Mouse (Mus musculus): ENCODE measurements around the gene Fam83b. TPM values are rescaled to one million over a fixed set of nuclear protein-coding genes. Genes with fewer than 3 reads are reported as not detected.

Gene Fam83b
- polyA plus RNA-seq (2015; fragmentation: Nextera tagmentation; extraction: Ambion mirVana), result 0.04 and 0.08 TPM in 2 replicates

- peak; percentile 55 for ATAC-seq
- H3K36me3 ChIP-seq (ENCODE audit: control insufficient read depth, insufficient read depth, low read length), result no peaks in the 10 kb centered on the region
- WGBS, result 5% methylated on average over 33 of the region's 40 CpGs
- H3K27ac ChIP-seq (ENCODE audit: low read depth, low read length), result no peak within 1 kb of the TSS
- no peaks in the 10 kb centered on the region; the same call in 1 of the 2 replicates for H3K27me3 ChIP-seq (replicated peaks; ENCODE audit: control insufficient read depth, insufficient read depth, low read length)
- H3K4me1 ChIP-seq (ENCODE audit: control insufficient read depth, insufficient read depth, low read depth, low read length), result peaks cover 4% of the 10 kb centered on the region
- peak within 1 kb of the TSS; percentile 100 for H3K4me2 ChIP-seq (ENCODE audit: low read length)
- peak within 1 kb of the TSS; percentile 67 for H3K4me3 ChIP-seq (ENCODE audit: low read length)
- H3K9ac ChIP-seq (ENCODE audit: low read depth, low read length), result peak within 1 kb of the TSS; percentile 65
- no peaks in the 10 kb centered on the region for H3K9me3 ChIP-seq (ENCODE audit: control insufficient read depth, low read length)
These were observed at the start of gene Fam83b for GRCm38 (mm10) chr9:76566515-76567280. Fam83b (minus strand) TSS chr9:76567116.

DNA sequence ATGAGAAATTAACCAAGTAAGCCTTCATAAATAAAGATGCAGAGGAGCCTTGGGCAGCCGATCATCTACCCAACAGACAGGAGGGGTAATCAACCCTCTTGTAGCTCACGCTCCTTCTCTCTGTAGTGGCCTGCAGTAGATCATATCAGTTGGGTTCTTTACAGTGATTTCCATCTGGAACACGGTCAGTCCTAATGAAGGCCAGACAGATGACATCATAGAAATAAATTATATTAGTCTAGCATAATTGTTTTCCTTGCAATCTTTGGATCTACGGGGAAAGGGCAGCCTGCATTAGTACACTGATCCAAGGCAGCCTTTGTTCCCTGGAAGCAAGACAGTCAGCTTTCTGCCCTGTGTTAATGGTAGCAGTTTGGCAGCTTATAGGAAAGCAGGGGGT lies 47.2 kb upstream of the Fam83b start:
- H3K9me3 ChIP-seq (ENCODE audit: control insufficient read depth, low read length), result no peaks in the 10 kb centered on the region
- no peak overlapping the region for H3K4me2 ChIP-seq (ENCODE audit: low read length)
- no peaks in the 10 kb centered on the region for H3K36me3 ChIP-seq (ENCODE audit: control insufficient read depth, insufficient read depth, low read length)
- no peak for ATAC-seq
- H3K9ac ChIP-seq (ENCODE audit: low read depth, low read length), result no peak overlapping the region
- no peak overlapping the region for H3K27ac ChIP-seq (ENCODE audit: low read depth, low read length)
- no peak overlapping the region for H3K4me3 ChIP-seq (ENCODE audit: low read length)
- WGBS, result 85% methylated on average over 4 of the region's 4 CpGs
- no peaks in the 10 kb centered on the region for H3K27me3 ChIP-seq (replicated peaks; ENCODE audit: control insufficient read depth, insufficient read depth, low read length)
- no peaks in the 10 kb centered on the region for H3K4me1 ChIP-seq (ENCODE audit: control insufficient read depth, insufficient read depth, low read depth, low read length)

- no peak overlapping the region for H3K4me3 ChIP-seq (ENCODE audit: low read length)
- H3K4me2 ChIP-seq (ENCODE audit: low read length), result no peak overlapping the region
- no peaks in the 10 kb centered on the region for H3K9me3 ChIP-seq (ENCODE audit: control insufficient read depth, low read length)
- no peak overlapping the region for H3K9ac ChIP-seq (ENCODE audit: low read depth, low read length)
- no peaks in the 10 kb centered on the region for H3K36me3 ChIP-seq (ENCODE audit: control insufficient read depth, insufficient read depth, low read length)
- H3K4me1 ChIP-seq (ENCODE audit: control insufficient read depth, insufficient read depth, low read depth, low read length), result no peaks in the 10 kb centered on the region
- ATAC-seq, result no peak
- no peaks in the 10 kb centered on the region for H3K27me3 ChIP-seq (replicated peaks; ENCODE audit: control insufficient read depth, insufficient read depth, low read length)
- WGBS, result 73% methylated on average over 5 of the region's 5 CpGs
- H3K27ac ChIP-seq (ENCODE audit: low read depth, low read length), result no peak overlapping the region
These were observed 36.8 kb upstream of the Fam83b start for GRCm38 (mm10) chr9:76603744-76604143.

DNA sequence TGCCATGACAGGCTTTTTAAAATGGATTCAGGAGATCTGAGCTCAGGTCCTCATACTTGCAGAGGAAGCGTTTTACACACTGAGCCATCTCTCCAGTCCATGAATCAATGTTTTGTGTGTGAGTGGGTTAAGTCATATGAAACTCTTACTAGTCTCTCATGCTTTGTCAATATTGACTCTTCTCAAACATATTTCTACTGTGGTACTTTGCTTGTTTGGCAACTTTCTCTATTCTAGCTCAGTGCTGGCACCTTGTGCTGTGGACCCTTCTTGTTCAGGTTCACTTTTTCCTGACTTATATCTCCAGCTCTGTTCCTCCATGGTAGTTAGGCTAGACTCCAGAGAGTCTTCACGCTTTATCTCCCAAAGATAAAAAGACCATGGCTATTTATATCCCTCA lies 36.0 kb upstream of the Fam83b start:
- no peak for ATAC-seq
- H3K9ac ChIP-seq (ENCODE audit: low read depth, low read length), result no peak overlapping the region
- no peak overlapping the region for H3K4me3 ChIP-seq (ENCODE audit: low read length)
- H3K4me2 ChIP-seq (ENCODE audit: low read length), result no peak overlapping the region
- H3K36me3 ChIP-seq (ENCODE audit: control insufficient read depth, insufficient read depth, low read length), result no peaks in the 10 kb centered on the region
- H3K27me3 ChIP-seq (replicated peaks; ENCODE audit: control insufficient read depth, insufficient read depth, low read length), result no peaks in the 10 kb centered on the region
- no peaks in the 10 kb centered on the region for H3K9me3 ChIP-seq (ENCODE audit: control insufficient read depth, low read length)
- H3K27ac ChIP-seq (ENCODE audit: low read depth, low read length), result no peak overlapping the region
- no peaks in the 10 kb centered on the region for H3K4me1 ChIP-seq (ENCODE audit: control insufficient read depth, insufficient read depth, low read depth, low read length)
- WGBS, result 93% methylated on average over 2 of the region's 2 CpGs

DNA sequence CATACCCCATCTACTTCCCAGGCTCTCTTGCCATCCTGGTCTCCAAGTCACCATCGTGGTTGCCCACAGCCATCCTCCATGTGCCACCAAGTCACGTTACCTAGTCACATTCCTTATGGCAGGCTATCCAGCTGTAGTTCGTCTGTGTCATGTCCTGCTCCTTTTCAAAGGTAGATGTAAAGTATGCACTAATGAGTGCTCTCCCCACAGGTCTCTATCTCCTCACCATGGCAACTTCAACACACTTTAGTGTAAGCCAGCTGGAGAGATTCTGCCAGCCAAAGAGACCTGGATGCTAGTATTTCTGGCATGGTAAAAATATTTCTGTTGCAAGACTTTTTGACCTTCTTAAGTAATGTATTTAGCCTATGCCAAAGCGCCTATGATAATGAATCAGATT lies 30.5 kb upstream of the Fam83b start:
- H3K9ac ChIP-seq (ENCODE audit: low read depth, low read length), result no peak overlapping the region
- H3K27me3 ChIP-seq (replicated peaks; ENCODE audit: control insufficient read depth, insufficient read depth, low read length), result no peaks in the 10 kb centered on the region
- H3K4me3 ChIP-seq (ENCODE audit: low read length), result no peak overlapping the region
- 78% methylated on average over 4 of the region's 4 CpGs for WGBS
- no peaks in the 10 kb centered on the region for H3K36me3 ChIP-seq (ENCODE audit: control insufficient read depth, insufficient read depth, low read length)
- H3K4me2 ChIP-seq (ENCODE audit: low read length), result no peak overlapping the region
- H3K9me3 ChIP-seq (ENCODE audit: control insufficient read depth, low read length), result no peaks in the 10 kb centered on the region
- no peak overlapping the region for H3K27ac ChIP-seq (ENCODE audit: low read depth, low read length)
- H3K4me1 ChIP-seq (ENCODE audit: control insufficient read depth, insufficient read depth, low read depth, low read length), result no peaks in the 10 kb centered on the region
- ATAC-seq, result no peak

DNA sequence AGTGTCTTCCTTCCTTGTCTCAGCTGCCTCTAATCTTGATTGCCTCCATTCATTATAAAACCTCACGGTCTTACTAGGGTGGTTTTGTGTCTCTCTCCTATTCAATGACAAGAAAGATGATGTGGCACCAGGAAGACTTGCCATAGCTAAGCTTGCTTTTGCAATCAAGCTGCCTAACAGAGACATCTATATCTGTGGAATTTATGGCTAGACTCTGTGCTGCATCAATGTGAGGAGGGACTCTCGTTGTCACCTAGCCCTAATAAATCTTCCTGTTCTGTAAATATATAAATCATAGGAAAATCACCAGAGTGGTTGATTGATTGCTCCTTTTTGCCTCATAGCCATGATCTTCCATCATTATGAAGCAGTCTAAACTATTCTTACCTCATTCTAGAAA lies 26.9 kb upstream of the Fam83b start:
- no peak for ATAC-seq
- Histone ChIP-seq H3K27ac (ENCODE audit: low read depth, low read length) (no peak overlapping the region), H3K4me2 (ENCODE audit: low read length) (no peak overlapping the region), H3K9ac (ENCODE audit: low read depth, low read length) (no peak overlapping the region), H3K4me3 (ENCODE audit: low read length) (no peak overlapping the region), H3K9me3 (ENCODE audit: control insufficient read depth, low read length) (no peaks in the 10 kb centered on the region), H3K27me3 (replicated peaks; ENCODE audit: control insufficient read depth, insufficient read depth, low read length) (no peaks in the 10 kb centered on the region), H3K4me1 (ENCODE audit: control insufficient read depth, insufficient read depth, low read depth, low read length) (no peaks in the 10 kb centered on the region), H3K36me3 (ENCODE audit: control insufficient read depth, insufficient read depth, low read length) (no peaks in the 10 kb centered on the region)
- 62% methylated on average over 2 of the region's 2 CpGs for WGBS

- H3K36me3 ChIP-seq (ENCODE audit: control insufficient read depth, insufficient read depth, low read length), result no peaks in the 10 kb centered on the region
- no peaks in the 10 kb centered on the region for H3K4me1 ChIP-seq (ENCODE audit: control insufficient read depth, insufficient read depth, low read depth, low read length)
- WGBS, result 89% methylated on average over 6 of the region's 6 CpGs
- H3K4me3 ChIP-seq (ENCODE audit: low read length), result no peak overlapping the region
- no peak overlapping the region for H3K27ac ChIP-seq (ENCODE audit: low read depth, low read length)
- no peak overlapping the region for H3K9ac ChIP-seq (ENCODE audit: low read depth, low read length)
- no peak overlapping the region for H3K4me2 ChIP-seq (ENCODE audit: low read length)
- no peaks in the 10 kb centered on the region for H3K27me3 ChIP-seq (replicated peaks; ENCODE audit: control insufficient read depth, insufficient read depth, low read length)
- ATAC-seq, result no peak
- no peaks in the 10 kb centered on the region for H3K9me3 ChIP-seq (ENCODE audit: control insufficient read depth, low read length)
These were observed 17.0 kb upstream of the Fam83b start for GRCm38 (mm10) chr9:76583943-76584342.

DNA sequence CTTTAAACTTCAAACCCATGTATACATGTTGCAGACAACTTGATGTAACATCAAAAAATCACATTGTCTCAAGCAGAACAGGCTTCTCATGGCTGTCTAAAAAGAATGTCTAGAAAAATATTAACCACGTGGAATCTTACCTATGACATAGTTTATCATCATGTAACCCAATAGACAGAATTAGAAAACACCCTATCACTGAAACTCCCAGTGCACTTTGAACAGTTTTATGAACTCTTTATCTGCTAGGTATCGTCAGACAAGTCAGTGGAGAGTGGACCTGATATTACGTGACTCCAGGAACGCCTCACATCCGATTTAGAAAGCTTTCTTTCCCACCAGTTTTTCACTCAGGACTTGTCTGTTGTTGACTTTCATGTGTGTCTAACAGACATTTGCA lies 15.1 kb upstream of the Fam83b start:
- Histone ChIP-seq H3K4me2 (ENCODE audit: low read length) (no peak overlapping the region), H3K27ac (ENCODE audit: low read depth, low read length) (no peak overlapping the region), H3K36me3 (ENCODE audit: control insufficient read depth, insufficient read depth, low read length) (no peaks in the 10 kb centered on the region), H3K9ac (ENCODE audit: low read depth, low read length) (no peak overlapping the region), H3K4me1 (ENCODE audit: control insufficient read depth, insufficient read depth, low read depth, low read length) (no peaks in the 10 kb centered on the region), H3K9me3 (ENCODE audit: control insufficient read depth, low read length) (no peaks in the 10 kb centered on the region), H3K4me3 (ENCODE audit: low read length) (no peak overlapping the region), H3K27me3 (replicated peaks; ENCODE audit: control insufficient read depth, insufficient read depth, low read length) (no peaks in the 10 kb centered on the region)
- 92% methylated on average over 5 of the region's 5 CpGs for WGBS
- ATAC-seq, result no peak

DNA sequence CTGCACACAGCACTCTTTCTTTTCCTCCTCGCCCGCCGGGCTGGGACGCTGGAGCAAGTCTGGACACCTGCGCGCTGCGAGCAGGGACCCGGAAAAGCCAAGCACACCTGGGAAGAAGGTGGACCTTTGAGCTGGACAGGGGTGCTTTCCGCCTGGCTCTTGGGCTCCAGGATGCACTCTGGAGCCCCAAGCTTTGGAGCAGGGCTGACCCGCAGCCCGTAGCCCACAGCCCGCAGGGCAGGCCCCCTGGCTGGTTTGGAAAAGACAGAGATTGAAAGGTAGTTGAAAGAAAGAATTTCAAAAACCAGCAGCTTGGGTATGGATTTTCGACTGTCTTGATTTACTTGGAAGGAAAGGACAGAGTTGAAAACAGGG lies 352 bp upstream of the Fam83b start:
- no peaks in the 10 kb centered on the region for H3K9me3 ChIP-seq (ENCODE audit: control insufficient read depth, low read length)
- WGBS, result 3% methylated on average over 13 of the region's 13 CpGs
- peak overlapping the region; percentile 65 for H3K9ac ChIP-seq (ENCODE audit: low read depth, low read length)
- H3K27ac ChIP-seq (ENCODE audit: low read depth, low read length), result no peak overlapping the region
- H3K36me3 ChIP-seq (ENCODE audit: control insufficient read depth, insufficient read depth, low read length), result no peaks in the 10 kb centered on the region
- H3K27me3 ChIP-seq (replicated peaks; ENCODE audit: control insufficient read depth, insufficient read depth, low read length), result no peaks in the 10 kb centered on the region; the same call in 1 of the 2 replicates
- ATAC-seq, result 0 out of 2 replicates have a peak, but pooled peaks have one; percentile 8
- peak overlapping the region; percentile 67 for H3K4me3 ChIP-seq (ENCODE audit: low read length)
- peak overlapping the region; percentile 100 for H3K4me2 ChIP-seq (ENCODE audit: low read length)
- peaks cover 4% of the 10 kb centered on the region for H3K4me1 ChIP-seq (ENCODE audit: control insufficient read depth, insufficient read depth, low read depth, low read length)

Measured in hindbrain, embryonic 16.5 days (tissue).